Comparison of ENCODE assay signal across 8 mouse cellular contexts in genomic region chr8:108820634-108821033, GRCm38 (mm10).
DNase-seq lines count a peak whose midpoint lies in the region; ATAC-seq and TF ChIP-seq lines count a peak whose summit lies in the region.

No protein-coding gene starts in this region.

- H3K27ac ChIP-seq in ES-E14 (ENCODE audit: insufficient read depth, low read depth, low read length, poor library complexity, severe bottlenecking) = no peak overlapping the region
- H3K27ac ChIP-seq in embryonic facial prominence, embryonic 10.5 days (replicated peaks) = no peak overlapping the region
- H3K27ac ChIP-seq in hindbrain, embryonic 11.5 days (ENCODE audit: low read depth, low read length) = no peak overlapping the region
- H3K27ac ChIP-seq in midbrain, postnatal 0 days (ENCODE audit: low read depth, low read length) = no peak overlapping the region

- H3K4me3 ChIP-seq in ES-E14 (ENCODE audit: insufficient read depth in 1 of 2, low read depth in 1 of 2, low read length in 2 of 2, poor library complexity in 1 of 2, severe bottlenecking in 1 of 2) = peak overlapping the region; percentile 0 to 62; a peak in 2 of 4 replicates
- H3K4me3 ChIP-seq in embryonic facial prominence, embryonic 10.5 days = peak overlapping the region; percentile 33
- no peak overlapping the region for H3K4me3 ChIP-seq in hindbrain, embryonic 11.5 days (ENCODE audit: low read depth, low read length)
- no peak overlapping the region for H3K4me3 ChIP-seq in midbrain, postnatal 0 days (ENCODE audit: low read depth, low read length)

- no peaks in the 10 kb centered on the region for H3K27me3 ChIP-seq in embryonic facial prominence, embryonic 10.5 days (replicated peaks; ENCODE audit: low read depth, poor library complexity, severe bottlenecking)
- no peaks in the 10 kb centered on the region for H3K27me3 ChIP-seq in hindbrain, embryonic 11.5 days (ENCODE audit: control insufficient read depth, insufficient read depth, low read length)
- H3K27me3 ChIP-seq in midbrain, postnatal 0 days (ENCODE audit: insufficient read depth, low read length) = no peaks in the 10 kb centered on the region

- WGBS in embryonic facial prominence, embryonic 10.5 days = 10% methylated on average over 6 of the region's 6 CpGs
- WGBS in hindbrain, embryonic 11.5 days = 18% methylated on average over 6 of the region's 6 CpGs
- 23% methylated on average over 6 of the region's 6 CpGs for WGBS in midbrain, postnatal 0 days

- no peak overlapping the region for H3K9ac ChIP-seq in ES-E14 (ENCODE audit: insufficient read depth, low read depth, low read length, poor library complexity, severe bottlenecking)
- H3K9ac ChIP-seq in hindbrain, embryonic 11.5 days (ENCODE audit: low read depth, low read length) = no peak overlapping the region
- no peak overlapping the region for H3K9ac ChIP-seq in midbrain, postnatal 0 days (replicated peaks; ENCODE audit: low read length, poor library complexity, severe bottlenecking)

- peak; percentile 78 for ATAC-seq in hindbrain, embryonic 11.5 days (ENCODE audit: low FRiP score)
- ATAC-seq in midbrain, postnatal 0 days (ENCODE audit: low FRiP score) = peak; percentile 58; the same call in 1 of the 2 replicates
- ATAC-seq in inflammation-experienced regulatory T-cells, adult 6 months = no peak

- no peaks in the 10 kb centered on the region for H3K9me3 ChIP-seq in ES-E14 (ENCODE audit: control insufficient read depth, insufficient read depth, low read depth, low read length)
- no peaks in the 10 kb centered on the region for H3K9me3 ChIP-seq in embryonic facial prominence, embryonic 10.5 days
- H3K9me3 ChIP-seq in hindbrain, embryonic 11.5 days (ENCODE audit: control insufficient read depth, low read length) = no peaks in the 10 kb centered on the region
- no peaks in the 10 kb centered on the region for H3K9me3 ChIP-seq in midbrain, postnatal 0 days (ENCODE audit: low read length)

- DNase-seq in ES-E14 (ENCODE audit: low read depth, low spot score) = peak; percentile 76
- peak; percentile 72 for DNase-seq in embryonic facial prominence, embryonic 10.5 days (ENCODE audit: low spot score)
- peak; percentile 68 for DNase-seq in hindbrain, embryonic 11.5 days (ENCODE audit: low spot score)
- DNase-seq in liver = peak; percentile 80
- DNase-seq in midbrain, postnatal 0 days (ENCODE audit: low spot score) = peak; percentile 51
- peak; percentile 33 to 62 for DNase-seq in thymus, postnatal 36 days
- DNase-seq in left cerebral cortex, postnatal 14 days (ENCODE audit: low spot score in 2 of 2) = no peak

- no peaks in the 10 kb centered on the region; the same call in 1 of the 2 replicates for H3K36me3 ChIP-seq in ES-E14 (ENCODE audit: control insufficient read depth, insufficient read depth, low read length, poor library complexity, severe bottlenecking)
- peaks cover 25% of the 10 kb centered on the region for H3K36me3 ChIP-seq in embryonic facial prominence, embryonic 10.5 days (replicated peaks)
- no peaks in the 10 kb centered on the region for H3K36me3 ChIP-seq in hindbrain, embryonic 11.5 days (ENCODE audit: control insufficient read depth, insufficient read depth, low read length)
- H3K36me3 ChIP-seq in midbrain, postnatal 0 days (ENCODE audit: insufficient read depth, low read length) = no peaks in the 10 kb centered on the region

- intact Hi-C loops in left cerebral cortex, postnatal 14 days (cut with DNase I) = no loop called here

- in situ Hi-C loops in ES-E14 (cut with MboI; ENCODE audit: low sequenced_read_pairs in 2 of 2, unreplicated experiment in 2 of 2) = no loop called here

- no peak for TF ChIP-seq CTCF in midbrain, postnatal 0 days (IDR thresholded peaks at IDR 0.05)

- no peak overlapping the region for H3K4me2 ChIP-seq in hindbrain, embryonic 11.5 days (replicated peaks; ENCODE audit: low read depth, low read length)
- H3K4me2 ChIP-seq in midbrain, postnatal 0 days (ENCODE audit: low read depth, low read length, poor library complexity, severe bottlenecking) = peak overlapping the region; percentile 18; the same call in 1 of the 2 replicates

- H3K4me1 ChIP-seq in ES-E14 (ENCODE audit: control insufficient read depth in 2 of 2, insufficient read depth in 2 of 2, low read length in 2 of 2, poor library complexity in 1 of 2) = peaks cover 7 to 15% of the 10 kb centered on the region in 2 experiments; a peak in 3 of 4 replicates
- peaks cover 44% of the 10 kb centered on the region for H3K4me1 ChIP-seq in embryonic facial prominence, embryonic 10.5 days
- H3K4me1 ChIP-seq in hindbrain, embryonic 11.5 days (replicated peaks; ENCODE audit: control insufficient read depth, insufficient read depth, low read length) = peaks cover 8% of the 10 kb centered on the region
- peaks cover 14% of the 10 kb centered on the region for H3K4me1 ChIP-seq in midbrain, postnatal 0 days (ENCODE audit: insufficient read depth, low read length)

TF ChIP-seq in ES-E14, 5 proteins besides CTCF, POLR2A, EP300 and RAD21:
- no peak for TF ChIP-seq CHD2 (IDR thresholded peaks at IDR 0.05; ENCODE audit: low read depth, low read length)
- no peak for TF ChIP-seq ZNF384 (IDR thresholded peaks at IDR 0.05; ENCODE audit: low read depth, low read length)
- no peak for TF ChIP-seq HCFC1 (IDR thresholded peaks at IDR 0.05; ENCODE audit: borderline replicate concordance, insufficient read depth, low read length)

Comparison
In these comparisons a context has a peak if more than half of its experiments do, and no peak if none do; other contexts are left out.
1. DNase-seq: peak in ES-E14 (single experiment), embryonic facial prominence, embryonic 10.5 days (single experiment), hindbrain, embryonic 11.5 days (single experiment), liver (single experiment), midbrain, postnatal 0 days (single experiment) and thymus, postnatal 36 days (2 of 2); none in left cerebral cortex, postnatal 14 days (0 of 2).
2. H3K4me3 ChIP-seq: peak in ES-E14 (2 of 2) and embryonic facial prominence, embryonic 10.5 days (single experiment); none in hindbrain, embryonic 11.5 days (single experiment) and midbrain, postnatal 0 days (single experiment).